Mouse (Mus musculus): Measurements from ENCODE around the gene Gmip. TPM values are rescaled to one million over a fixed set of nuclear protein-coding genes. Genes with fewer than 3 reads are reported as not detected.

Gene Gmip
- polyA plus RNA-seq, 1 experiment: 45.1 TPM

- TF ChIP-seq CTCF (IDR thresholded peaks at IDR 0.05; ENCODE audit: insufficient read depth, low read length) (no peak), POLR2A (IDR thresholded peaks at IDR 0.05; ENCODE audit: borderline replicate concordance, extremely low read depth, low read depth, low read length) (no peak)
- DNase-seq: no peak
- Histone ChIP-seq H3K4me1 (ENCODE audit: control insufficient read depth, insufficient read depth, low read length) (no peaks in the 10 kb centered on the region), H3K4me3 (replicated peaks; ENCODE audit: extremely low read depth, low read depth, low read length) (no peak overlapping the region)
- 95% methylated on average over 2 of the region's 2 CpGs for WGBS
Observed at GRCm38 (mm10) chr8:69814881-69815280, 6.4 kb downstream of the Gmip start.

GRCm38 (mm10) chr8:69815396-69815795, 6.9 kb downstream of the Gmip start:
- Histone ChIP-seq H3K4me1 (ENCODE audit: control insufficient read depth, insufficient read depth, low read length) (no peaks in the 10 kb centered on the region), H3K4me3 (replicated peaks; ENCODE audit: extremely low read depth, low read depth, low read length) (no peak overlapping the region)
- WGBS: 95% methylated on average over 4 of the region's 4 CpGs
- TF ChIP-seq CTCF (IDR thresholded peaks at IDR 0.05; ENCODE audit: insufficient read depth, low read length) (no peak), POLR2A (IDR thresholded peaks at IDR 0.05; ENCODE audit: borderline replicate concordance, extremely low read depth, low read depth, low read length) (no peak)
- DNase-seq: no peak

GRCm38 (mm10) chr8:69820466-69820865, 12.0 kb downstream of the Gmip start:
- TF ChIP-seq CTCF (IDR thresholded peaks at IDR 0.05; ENCODE audit: insufficient read depth, low read length): no peak
- no peak for TF ChIP-seq POLR2A (IDR thresholded peaks at IDR 0.05; ENCODE audit: borderline replicate concordance, extremely low read depth, low read depth, low read length)
- H3K4me1 ChIP-seq (ENCODE audit: control insufficient read depth, insufficient read depth, low read length): no peaks in the 10 kb centered on the region
- no peak for DNase-seq
- WGBS: 80% methylated on average over 9 of the region's 9 CpGs
- H3K4me3 ChIP-seq (replicated peaks; ENCODE audit: extremely low read depth, low read depth, low read length): no peak overlapping the region

GRCm38 (mm10) chr8:69821971-69822385, 13.5 kb downstream of the Gmip start:
- Histone ChIP-seq H3K4me1 (ENCODE audit: control insufficient read depth, insufficient read depth, low read length) (no peaks in the 10 kb centered on the region), H3K4me3 (replicated peaks; ENCODE audit: extremely low read depth, low read depth, low read length) (peak overlapping the region; percentile 17)
- DNase-seq: no peak
- WGBS: 2% methylated on average over 20 of the region's 22 CpGs
- TF ChIP-seq CTCF (IDR thresholded peaks at IDR 0.05; ENCODE audit: insufficient read depth, low read length): no peak
- no peak for TF ChIP-seq POLR2A (IDR thresholded peaks at IDR 0.05; ENCODE audit: borderline replicate concordance, extremely low read depth, low read depth, low read length)

GRCm38 (mm10) chr8:69822386-69823191, 14.1 kb downstream of the Gmip start, which contains the start of gene Lpar2:
Gene Lpar2 (plus strand): TSS chr8:69822429.
- WGBS: 3% methylated on average over 34 of the region's 35 CpGs
- DNase-seq: peak; percentile 55
- H3K4me3 ChIP-seq (replicated peaks; ENCODE audit: extremely low read depth, low read depth, low read length): peak within 1 kb of the TSS; percentile 56

GRCm38 (mm10) chr8:69826371-69826770, 17.9 kb downstream of the Gmip start:
- DNase-seq: no peak
- Histone ChIP-seq H3K4me1 (ENCODE audit: control insufficient read depth, insufficient read depth, low read length) (no peaks in the 10 kb centered on the region; the same call in 1 of the 2 replicates), H3K4me3 (replicated peaks; ENCODE audit: extremely low read depth, low read depth, low read length) (no peak overlapping the region)
- no peak for TF ChIP-seq CTCF (IDR thresholded peaks at IDR 0.05; ENCODE audit: insufficient read depth, low read length)
- WGBS: 88% methylated on average over 12 of the region's 12 CpGs

More at GRCm38 (mm10) chr8:69822386-69823191, 14.1 kb downstream of the Gmip start, which contains the start of gene Lpar2:
- TF ChIP-seq CTCF (IDR thresholded peaks at IDR 0.05; ENCODE audit: insufficient read depth, low read length) (no peak), POLR2A (IDR thresholded peaks at IDR 0.05; ENCODE audit: borderline replicate concordance, extremely low read depth, low read depth, low read length) (peak; percentile 28; the same call in 1 of the 2 replicates)
- no peaks in the 10 kb centered on the region for H3K4me1 ChIP-seq (ENCODE audit: control insufficient read depth, insufficient read depth, low read length)

GRCm38 (mm10) chr8:69832298-69832853, 23.9 kb downstream of the Gmip start, which contains the start of gene Pbx4:
Gene Pbx4 (plus strand): TSS chr8:69832491.
- under 1% methylated on average over 38 of the region's 38 CpGs for WGBS
- H3K4me1 ChIP-seq (ENCODE audit: control insufficient read depth, insufficient read depth, low read length): no peaks in the 10 kb centered on the region; the same call in 1 of the 2 replicates

GRCm38 (mm10) chr8:69837057-69837682, 28.7 kb downstream of the Gmip start:
- WGBS: 61% methylated on average over 8 of the region's 8 CpGs
- no peak for DNase-seq
- H3K4me3 ChIP-seq (replicated peaks; ENCODE audit: extremely low read depth, low read depth, low read length): no peak overlapping the region
- no peaks in the 10 kb centered on the region for H3K4me1 ChIP-seq (ENCODE audit: control insufficient read depth, insufficient read depth, low read length)
- TF ChIP-seq POLR2A (IDR thresholded peaks at IDR 0.05; ENCODE audit: borderline replicate concordance, extremely low read depth, low read depth, low read length): no peak
- TF ChIP-seq CTCF (IDR thresholded peaks at IDR 0.05; ENCODE audit: insufficient read depth, low read length): no peak

More at GRCm38 (mm10) chr8:69832298-69832853, 23.9 kb downstream of the Gmip start, which contains the start of gene Pbx4:
- H3K4me3 ChIP-seq (replicated peaks; ENCODE audit: extremely low read depth, low read depth, low read length): peak within 1 kb of the TSS; percentile 64
- no peak for TF ChIP-seq POLR2A (IDR thresholded peaks at IDR 0.05; ENCODE audit: borderline replicate concordance, extremely low read depth, low read depth, low read length)
- no peak for TF ChIP-seq CTCF (IDR thresholded peaks at IDR 0.05; ENCODE audit: insufficient read depth, low read length)
- peak; percentile 60 for DNase-seq
